Mouse (Mus musculus) ES-E14 (cell line): Measurements from ENCODE around the gene Ceacam9. TPM values are rescaled to one million over a fixed set of nuclear protein-coding genes. Genes with fewer than 3 reads are reported as not detected.
"Not testable (repeated sequence)": the region's sequence is repeated elsewhere in the genome, so short reads cannot be mapped to it uniquely, and the experiment has no call there.

Experiments used
- DNase-seq: peaks from one replicate; pipeline ENCODE4 v3.0.0-alpha.2; 2013; ENCODE audit warnings: low read depth, low spot score
- H3K27ac ChIP-seq: 2 replicates; pipeline ENCODE4 v1.5.1; 2012; ENCODE audit warnings: low read depth, mild to moderate bottlenecking, low read length, moderate library complexity, mixed read lengths; ENCODE audit not compliant: poor library complexity, insufficient read depth, severe bottlenecking
- H3K36me3 ChIP-seq: 2 replicates; pipeline ENCODE4 v1.6.1; 2012; ENCODE audit warnings: mild to moderate bottlenecking, low read length, moderate library complexity, mixed read lengths; ENCODE audit not compliant: control insufficient read depth, poor library complexity, insufficient read depth, severe bottlenecking
- H3K4me1 ChIP-seq, 2 experiments: fragments of 150-350 bp in 1 of 2; sonication (generic) in 1 of 2; 2 replicates each; pipeline ENCODE4 v1.6.1; 2012; ENCODE audit warnings: low read length in 2 of 2, mild to moderate bottlenecking in 1 of 2, mixed read lengths in 1 of 2; ENCODE audit not compliant: control insufficient read depth in 2 of 2, insufficient read depth in 2 of 2, poor library complexity in 1 of 2
- H3K4me3 ChIP-seq, 2 experiments: fragments of 150-350 bp in 1 of 2; sonication (generic) in 1 of 2; 2 replicates each; pipeline ENCODE4 v1.5.1; 2012; ENCODE audit warnings: low read length in 2 of 2, low read depth in 1 of 2, mild to moderate bottlenecking in 1 of 2, mixed read lengths in 1 of 2; ENCODE audit not compliant: insufficient read depth in 1 of 2, poor library complexity in 1 of 2, severe bottlenecking in 1 of 2
- H3K9ac ChIP-seq: 2 replicates; pipeline ENCODE4 v1.6.1; 2012; ENCODE audit warnings: low read depth, mild to moderate bottlenecking, low read length, mixed read lengths; ENCODE audit not compliant: poor library complexity, insufficient read depth, severe bottlenecking
- H3K9me3 ChIP-seq: fragments of 150-350 bp; sonication (generic); 2 replicates; pipeline ENCODE4 v1.6.1; 2012; ENCODE audit warnings: low read depth, mild to moderate bottlenecking, low read length; ENCODE audit not compliant: control insufficient read depth, insufficient read depth
- CHD2 ChIP-seq: IDR thresholded peaks from 2 replicates; pipeline ENCODE4 v1.6.1; 2014; ENCODE audit warnings: mild to moderate bottlenecking, low read depth, low read length, inconsistent platforms
- HCFC1 ChIP-seq: IDR thresholded peaks from 2 replicates; pipeline ENCODE4 v1.6.1; 2012; ENCODE audit warnings: low read length, inconsistent platforms, borderline replicate concordance; ENCODE audit not compliant: insufficient read depth
- MAFK ChIP-seq: IDR thresholded peaks from 2 replicates; pipeline ENCODE4 v1.6.1; 2014; ENCODE audit warnings: mild to moderate bottlenecking, low read depth, low read length, inconsistent platforms; ENCODE audit not compliant: insufficient read depth
- ZC3H11A ChIP-seq: IDR thresholded peaks from 2 replicates; pipeline ENCODE4 v1.6.1; 2012; ENCODE audit warnings: low read depth, mild to moderate bottlenecking, inconsistent platforms, low read length, borderline replicate concordance
- ZNF384 ChIP-seq: IDR thresholded peaks from 2 replicates; pipeline ENCODE4 v1.6.1; 2012; ENCODE audit warnings: low read depth, low read length, inconsistent platforms
- in situ Hi-C, 2 experiments: fragments of 600-800 bp; cut with MboI; formaldehyde crosslinking; loops; one replicate each; pipeline ENCODE4 v1.15.1; 2025; ENCODE audit warnings: low sequenced_read_pairs in 2 of 2, inconsistent platforms in 1 of 2; ENCODE audit not compliant: unreplicated experiment in 2 of 2
- total RNA-seq: library from RNA; depleted of rRNA; stranded (reverse); fragments of 300-350 nt; gene quantifications from 2 replicates; pipeline ENCODE4 v1.2.3, GENCODE M21; 2012

The Ceacam9 gene
- total RNA-seq, 1 experiment = 0.22 TPM

GRCm38 (mm10) chr7:16728596-16729348 is 7.0 kb downstream of the Ceacam9 start:
- H3K36me3 ChIP-seq = no peaks in the 10 kb centered on the region
- H3K9ac ChIP-seq = peak overlapping the region; percentile 44; the same call in 1 of the 2 replicates
- H3K4me3 ChIP-seq = peak overlapping the region; percentile 2 to 22; a peak in 2 of 4 replicates
- no peak for TF ChIP-seq CHD2
- 0 out of 2 replicates have a peak, but pooled peaks have one; percentile 5 for TF ChIP-seq MAFK
- in situ Hi-C loops = no loop called here
- DNase-seq = peak; percentile 97
- 0 out of 2 replicates have a peak overlapping the region, but pooled peaks have one; percentile 48 for H3K27ac ChIP-seq
- H3K4me1 ChIP-seq = peaks cover 2 to 14% of the 10 kb centered on the region in 2 experiments; a peak in 3 of 4 replicates
- H3K9me3 ChIP-seq = no peaks in the 10 kb centered on the region

- Histone ChIP-seq H3K9ac (peak overlapping the region; percentile 1; the same call in 1 of the 2 replicates), H3K4me1 (peaks cover 2 to 13% of the 10 kb centered on the region in 2 experiments; a peak in 3 of 4 replicates)
- H3K36me3 ChIP-seq, H3K27ac ChIP-seq, DNase-seq, H3K4me3 ChIP-seq, H3K9me3 ChIP-seq, in situ Hi-C loops: not testable (repeated sequence)
Measured at GRCm38 (mm10) chr7:16729563-16729962, 7.8 kb downstream of the Ceacam9 start.

- Histone ChIP-seq H3K9ac (peak overlapping the region; percentile 66; the same call in 1 of the 2 replicates), H3K4me3 (peak overlapping the region; percentile 58), H3K27ac (no peak overlapping the region; the same call in 1 of the 2 replicates), H3K9me3 (no peaks in the 10 kb centered on the region), H3K36me3 (no peaks in the 10 kb centered on the region), H3K4me1 (peaks cover 2 to 13% of the 10 kb centered on the region in 2 experiments; a peak in 3 of 4 replicates)
- in situ Hi-C loops = no loop called here
- DNase-seq = no peak
- TF ChIP-seq HCFC1 (no peak), MAFK (no peak), CHD2 (no peak), ZNF384 (no peak), ZC3H11A (no peak)
Measured at GRCm38 (mm10) chr7:16730791-16731190, 9.1 kb downstream of the Ceacam9 start.

- Histone ChIP-seq H3K9me3 (no peaks in the 10 kb centered on the region), H3K9ac (no peak overlapping the region), H3K4me3 (no peak overlapping the region), H3K36me3 (no peaks in the 10 kb centered on the region), H3K4me1 (peaks cover 2 to 13% of the 10 kb centered on the region in 2 experiments; a peak in 3 of 4 replicates), H3K27ac (no peak overlapping the region; the same call in 1 of the 2 replicates)
- DNase-seq = no peak
- no peak for TF ChIP-seq MAFK
- in situ Hi-C loops = no loop called here
Measured at GRCm38 (mm10) chr7:16731893-16732422, 10.2 kb downstream of the Ceacam9 start.

- in situ Hi-C loops = no loop called here
- no peak overlapping the region for H3K27ac ChIP-seq
Measured at GRCm38 (mm10) chr7:16737606-16738072, 15.9 kb downstream of the Ceacam9 start.

More at GRCm38 (mm10) chr7:16737606-16738072, 15.9 kb downstream of the Ceacam9 start:
- Histone ChIP-seq H3K9ac (peak overlapping the region; percentile 30; the same call in 1 of the 2 replicates), H3K36me3 (no peaks in the 10 kb centered on the region), H3K4me1 (peaks cover 0 to 7% of the 10 kb centered on the region in 2 experiments; a peak in 2 of 4 replicates), H3K9me3 (no peaks in the 10 kb centered on the region), H3K4me3 (peak overlapping the region; percentile 22 to 75; a peak in 3 of 4 replicates)
- DNase-seq = no peak
- TF ChIP-seq HCFC1 (no peak), MAFK (no peak), ZNF384 (no peak), ZC3H11A (no peak), CHD2 (no peak)
